In genomic region chr5:140872532-140873038, GRCm38 (mm10) we compare ENCODE assay signal across 9 mouse cellular contexts. TPM values are rescaled to one million over a fixed set of nuclear protein-coding genes. Genes with fewer than 3 reads are reported as not detected.
A peak's percentile ranks its signal among the peaks of the same experiment; 100 is the strongest.
DNase-seq lines count a peak whose midpoint lies in the region; ATAC-seq and TF ChIP-seq lines count a peak whose summit lies in the region.
"Had no signal": no experiment of that assay in that cellular context is flagged by ENCODE, and none has a peak within 500 bp of the region (broad histone marks: within the 10 kb centered on the region; RNA-seq: fewer than 3 reads in every experiment).

No protein-coding gene starts in this region.

- H3K4me1 ChIP-seq in heart, embryonic 13.5 days, result peaks cover 30% of the 10 kb centered on the region
- peaks cover 23% of the 10 kb centered on the region for H3K4me1 ChIP-seq in limb, embryonic 14.5 days (ENCODE audit: control insufficient read depth, insufficient read depth, low read length)

- peak overlapping the region; percentile 39; the same call in 1 of the 2 replicates for H3K27ac ChIP-seq in heart, embryonic 13.5 days (replicated peaks)
- H3K27ac ChIP-seq in limb, embryonic 14.5 days (replicated peaks; ENCODE audit: low read depth, low read length), result no peak overlapping the region
- H3K27ac ChIP-seq: macrophage had no signal

- H3K4me3 ChIP-seq in heart, embryonic 13.5 days, result peak overlapping the region; percentile 37
- H3K4me3 ChIP-seq in limb, embryonic 14.5 days (replicated peaks; ENCODE audit: low read length), result no peak overlapping the region

- intact Hi-C loops in heart, postnatal 14 days (cut with DNase I), result loop anchor here (5.0 to 10.0 kb wide), 2 partner anchors 205 to 362 kb away; no protein-coding TSS in a partner anchor
- intact Hi-C loops in gastrocnemius, postnatal 14 days (cut with DNase I; ENCODE audit: low total_unique reads), result no loop called here

- no peaks in the 10 kb centered on the region for H3K36me3 ChIP-seq in heart, embryonic 13.5 days
- no peaks in the 10 kb centered on the region for H3K36me3 ChIP-seq in limb, embryonic 14.5 days (ENCODE audit: control insufficient read depth, insufficient read depth, low read length)

- TF ChIP-seq POLR2A in limb, embryonic 14.5 days (IDR thresholded peaks at IDR 0.05; ENCODE audit: borderline replicate concordance, extremely low read depth, insufficient read depth, insufficient read length), result no peak

- H3K4me2 ChIP-seq in heart, embryonic 13.5 days, result peak overlapping the region; percentile 66
- H3K4me2 ChIP-seq in limb, embryonic 14.5 days (replicated peaks; ENCODE audit: low read depth, low read length, severe bottlenecking), result peak overlapping the region; percentile 18; the same call in 1 of the 2 replicates

- peaks cover 11% of the 10 kb centered on the region; the same call in 1 of the 2 replicates for H3K27me3 ChIP-seq in heart, embryonic 13.5 days (replicated peaks)
- H3K27me3 ChIP-seq in limb, embryonic 14.5 days (ENCODE audit: control insufficient read depth, insufficient read depth, low read length), result no peaks in the 10 kb centered on the region; the same call in 1 of the 2 replicates

- H3K9ac ChIP-seq in heart, embryonic 13.5 days, result peak overlapping the region; percentile 69; the same call in 1 of the 2 replicates
- no peak overlapping the region for H3K9ac ChIP-seq in limb, embryonic 14.5 days (ENCODE audit: low read depth, low read length, severe bottlenecking)

- WGBS in heart, embryonic 13.5 days, result 17% methylated on average over 11 of the region's 11 CpGs
- WGBS in limb, embryonic 14.5 days, result 6% methylated on average over 11 of the region's 11 CpGs

- H3K9me3 ChIP-seq in heart, embryonic 13.5 days, result no peaks in the 10 kb centered on the region
- no peaks in the 10 kb centered on the region for H3K9me3 ChIP-seq in limb, embryonic 14.5 days (ENCODE audit: control insufficient read depth, low read length)

- no peak for DNase-seq in heart, postnatal 14 days
- peak; percentile 81 for DNase-seq in ZHBTc4 (ENCODE audit: low read depth, low spot score)
- DNase-seq in limb, embryonic 14.5 days (ENCODE audit: low spot score), result no peak
- DNase-seq in naive thymus-derived CD4-positive, alpha-beta T cell, adult 2 months (ENCODE audit: low read depth), result peak; percentile 85
- no peak for DNase-seq in gastrocnemius, postnatal 14 days
- no peak for DNase-seq in urinary bladder, postnatal 10 days (ENCODE audit: low spot score)

- no peak for ATAC-seq in heart, embryonic 13.5 days (ENCODE audit: extremely low read depth, insufficient number of reproducible peaks, low FRiP score, low TSS enrichment)
- peak; percentile 64 for ATAC-seq in limb, embryonic 14.5 days (ENCODE audit: low FRiP score, low read depth)
- no peak for ATAC-seq in monocyte, adult 5-6 weeks (replicated peaks; ENCODE audit: insufficient number of reproducible peaks, low FRiP score, low TSS enrichment, poor library complexity, severe bottlenecking)

RNA-seq across cellular contexts. Expression of gene Gna12, which starts 42.4 kb away (rescaled TPM):
- polyA plus RNA-seq in heart, embryonic 13.5 days (2015; fragmentation: Nextera tagmentation; extraction: Ambion mirVana), result 9.4 and 10.9 TPM in 2 replicates
- 10 to 100 TPM; 80.5 to 84.2 TPM for total RNA-seq in heart, postnatal 14 days (2021)
- polyA plus RNA-seq in limb, embryonic 14.5 days (2012; rRNA removed), result 63.8 and 91.5 TPM in 2 replicates
- 46.7 and 55.5 TPM in 2 replicates for polyA plus RNA-seq in limb, embryonic 14.5 days (2014; fragmentation: Nextera tagmentation; extraction: Ambion mirVana)
- total RNA-seq in monocyte, adult 5-6 weeks (2017), result 10.1 to 11.7 TPM (median 10.6 TPM) in 3 replicates
- 10 to 100 TPM; 26.6 to 35.0 TPM for total RNA-seq in gastrocnemius, postnatal 14 days (2021)

Comparison
In these comparisons a context has a peak if more than half of its experiments do, and no peak if none do; other contexts are left out.
1. DNase-seq: peak in ZHBTc4 (single experiment) and naive thymus-derived CD4-positive, alpha-beta T cell, adult 2 months (single experiment); none in heart, postnatal 14 days (0 of 2), limb, embryonic 14.5 days (single experiment), gastrocnemius, postnatal 14 days (single experiment) and urinary bladder, postnatal 10 days (single experiment).